Mouse (Mus musculus): ENCODE data around the gene Erich2. TPM values are rescaled to one million over a fixed set of nuclear protein-coding genes. Genes with fewer than 3 reads are reported as not detected.
"Not testable (repeated sequence)": the region's sequence is repeated elsewhere in the genome, so short reads cannot be mapped to it uniquely, and the experiment has no call there.

The Erich2 gene
- 0.45 TPM in 1 of 2 replicates, not detected in the other for total RNA-seq (2017)

- ATAC-seq (replicated peaks in 1 of 2; ENCODE audit: insufficient read depth in 1 of 2, low FRiP score in 2 of 2, low TSS enrichment in 1 of 2, low read depth in 1 of 2, poor library complexity in 2 of 2, severe bottlenecking in 2 of 2) = no peak
These were observed at the start of gene Erich2 for GRCm38 (mm10) chr2:70508496-70508895. Erich2 (plus strand) TSS chr2:70508819.

- ATAC-seq (replicated peaks in 1 of 2; ENCODE audit: insufficient read depth in 1 of 2, low FRiP score in 2 of 2, low TSS enrichment in 1 of 2, low read depth in 1 of 2, poor library complexity in 2 of 2, severe bottlenecking in 2 of 2) = peak; percentile 51 to 71; a peak in 3 of 4 replicates
These were observed 45.0 kb upstream of the Erich2 start for GRCm38 (mm10) chr2:70463606-70464005.

- ATAC-seq (replicated peaks in 1 of 2; ENCODE audit: insufficient read depth in 1 of 2, low FRiP score in 2 of 2, low TSS enrichment in 1 of 2, low read depth in 1 of 2, poor library complexity in 2 of 2, severe bottlenecking in 2 of 2) = no peak
These were observed 37.5 kb upstream of the Erich2 start for GRCm38 (mm10) chr2:70471136-70471535.

- no peak for ATAC-seq (replicated peaks in 1 of 2; ENCODE audit: insufficient read depth in 1 of 2, low FRiP score in 2 of 2, low TSS enrichment in 1 of 2, low read depth in 1 of 2, poor library complexity in 2 of 2, severe bottlenecking in 2 of 2)
These were observed 36.6 kb upstream of the Erich2 start for GRCm38 (mm10) chr2:70471861-70472620.

- peak; percentile 83 to 87 for ATAC-seq (replicated peaks in 1 of 2; ENCODE audit: insufficient read depth in 1 of 2, low FRiP score in 2 of 2, low TSS enrichment in 1 of 2, low read depth in 1 of 2, poor library complexity in 2 of 2, severe bottlenecking in 2 of 2)
These were observed 10.8 kb upstream of the Erich2 start for GRCm38 (mm10) chr2:70497715-70498318.

- no peak for ATAC-seq (replicated peaks in 1 of 2; ENCODE audit: insufficient read depth in 1 of 2, low FRiP score in 2 of 2, low TSS enrichment in 1 of 2, low read depth in 1 of 2, poor library complexity in 2 of 2, severe bottlenecking in 2 of 2)
These were observed 5.2 kb upstream of the Erich2 start for GRCm38 (mm10) chr2:70503436-70503835.

- no peak for ATAC-seq (replicated peaks in 1 of 2; ENCODE audit: insufficient read depth in 1 of 2, low FRiP score in 2 of 2, low TSS enrichment in 1 of 2, low read depth in 1 of 2, poor library complexity in 2 of 2, severe bottlenecking in 2 of 2)
These were observed 3.4 kb upstream of the Erich2 start for GRCm38 (mm10) chr2:70505229-70505628.

- ATAC-seq (replicated peaks in 1 of 2; ENCODE audit: insufficient read depth in 1 of 2, low FRiP score in 2 of 2, low TSS enrichment in 1 of 2, low read depth in 1 of 2, poor library complexity in 2 of 2, severe bottlenecking in 2 of 2) = peak; percentile 24 to 25; a peak in 1 of 4 replicates
These were observed 2.7 kb upstream of the Erich2 start for GRCm38 (mm10) chr2:70505896-70506295.

- ATAC-seq (replicated peaks in 1 of 2; ENCODE audit: insufficient read depth in 1 of 2, low FRiP score in 2 of 2, low TSS enrichment in 1 of 2, low read depth in 1 of 2, poor library complexity in 2 of 2, severe bottlenecking in 2 of 2) = no peak
These were observed 2.2 kb upstream of the Erich2 start for GRCm38 (mm10) chr2:70506372-70506771.

GRCm38 (mm10) chr2:70509021-70509632 is 508 bp downstream of the Erich2 start:
- ATAC-seq (replicated peaks in 1 of 2; ENCODE audit: insufficient read depth in 1 of 2, low FRiP score in 2 of 2, low TSS enrichment in 1 of 2, low read depth in 1 of 2, poor library complexity in 2 of 2, severe bottlenecking in 2 of 2) = peak; percentile 68 to 78

GRCm38 (mm10) chr2:70538283-70538682 is 29.7 kb downstream of the Erich2 start:
- not testable (repeated sequence) for ATAC-seq (replicated peaks in 1 of 2; ENCODE audit: insufficient read depth in 1 of 2, low FRiP score in 2 of 2, low TSS enrichment in 1 of 2, low read depth in 1 of 2, poor library complexity in 2 of 2, severe bottlenecking in 2 of 2)

GRCm38 (mm10) chr2:70550671-70551070 is 42.1 kb downstream of the Erich2 start:
- ATAC-seq (replicated peaks in 1 of 2; ENCODE audit: insufficient read depth in 1 of 2, low FRiP score in 2 of 2, low TSS enrichment in 1 of 2, low read depth in 1 of 2, poor library complexity in 2 of 2, severe bottlenecking in 2 of 2) = no peak

GRCm38 (mm10) chr2:70551446-70551845 is 42.8 kb downstream of the Erich2 start:
- ATAC-seq (replicated peaks in 1 of 2; ENCODE audit: insufficient read depth in 1 of 2, low FRiP score in 2 of 2, low TSS enrichment in 1 of 2, low read depth in 1 of 2, poor library complexity in 2 of 2, severe bottlenecking in 2 of 2) = no peak

- no peak for ATAC-seq (replicated peaks in 1 of 2; ENCODE audit: insufficient read depth in 1 of 2, low FRiP score in 2 of 2, low TSS enrichment in 1 of 2, low read depth in 1 of 2, poor library complexity in 2 of 2, severe bottlenecking in 2 of 2)
These were observed 43.5 kb downstream of the Erich2 start for GRCm38 (mm10) chr2:70552067-70552598.

- no peak for ATAC-seq (replicated peaks in 1 of 2; ENCODE audit: insufficient read depth in 1 of 2, low FRiP score in 2 of 2, low TSS enrichment in 1 of 2, low read depth in 1 of 2, poor library complexity in 2 of 2, severe bottlenecking in 2 of 2)
These were observed 44.2 kb downstream of the Erich2 start, which contains the start of gene Gad1 for GRCm38 (mm10) chr2:70552772-70553171. Gad1 (plus strand) TSS chr2:70553072.

GRCm38 (mm10) chr2:70553826-70554225 is 45.2 kb downstream of the Erich2 start:
- ATAC-seq (replicated peaks in 1 of 2; ENCODE audit: insufficient read depth in 1 of 2, low FRiP score in 2 of 2, low TSS enrichment in 1 of 2, low read depth in 1 of 2, poor library complexity in 2 of 2, severe bottlenecking in 2 of 2) = no peak

- no peak for ATAC-seq (replicated peaks in 1 of 2; ENCODE audit: insufficient read depth in 1 of 2, low FRiP score in 2 of 2, low TSS enrichment in 1 of 2, low read depth in 1 of 2, poor library complexity in 2 of 2, severe bottlenecking in 2 of 2)
These were observed 49.7 kb downstream of the Erich2 start for GRCm38 (mm10) chr2:70558112-70558842.

Measured in hematopoietic stem cell, adult 5-6 weeks (primary cell).